Mouse (Mus musculus) lung, postnatal 0 days (tissue): ENCODE results near the gene Col17a1.

Source experiments
- CTCF ChIP-seq: IDR thresholded peaks from 2 replicates; pipeline ENCODE4 v1.5.1; 2016; ENCODE audit warnings: antibody characterized with exemption, mild to moderate bottlenecking
- EP300 ChIP-seq: IDR thresholded peaks from 2 replicates; pipeline ENCODE4 v1.6.1; 2016; ENCODE audit warnings: antibody characterized with exemption, mild to moderate bottlenecking, control low read depth

GRCm38 (mm10) chr19:47659765-47660408 lies 32.0 kb downstream of the Col17a1 start:
- TF ChIP-seq CTCF: no peak
- no peak for TF ChIP-seq EP300
